Mouse (Mus musculus) G1E (cell line): Measurements from ENCODE around the gene Nr2c2.

Experiments
- CTCF ChIP-seq: IDR thresholded peaks from 2 replicates; pipeline ENCODE4 v1.5.1; 2012; ENCODE audit warnings: low read depth, low read length, inconsistent platforms, mixed read lengths
- GATA1 ChIP-seq: IDR thresholded peaks from 2 replicates; pipeline ENCODE4 v1.6.1; 2012; ENCODE audit warnings: borderline replicate concordance, low read length, inconsistent platforms, mixed read lengths
- GATA2 ChIP-seq: IDR thresholded peaks from 2 replicates; pipeline ENCODE4 v1.6.1; 2012; ENCODE audit warnings: low read depth, low read length, inconsistent platforms, borderline replicate concordance
- POLR2AphosphoS5 ChIP-seq: IDR thresholded peaks from 2 replicates; pipeline ENCODE4 v1.6.1; 2012; ENCODE audit warnings: low read depth, low read length, inconsistent platforms; ENCODE audit not compliant: insufficient replicate concordance
- TAL1 ChIP-seq: conservative IDR thresholded peaks from 2 replicates; pipeline ENCODE4 v1.6.1; 2012; ENCODE audit warnings: low read depth, low read length, inconsistent platforms, mixed read lengths

GRCm38 (mm10) chr6:92100679-92101360 is 9.6 kb downstream of the Nr2c2 start:
- TF ChIP-seq CTCF (no peak), GATA2 (no peak), GATA1 (no peak), POLR2AphosphoS5 (no peak), TAL1 (no peak)
